Mouse (Mus musculus) layer of hippocampus, postnatal 14 days (tissue): ENCODE data around the gene Cap2. TPM values are rescaled to one million over a fixed set of nuclear protein-coding genes. Genes with fewer than 3 reads are reported as not detected.

Source experiments
- DNase-seq, 2 experiments: peaks; one replicate each; pipeline ENCODE4 v3.0.0; 2021 to 2022; ENCODE audit warnings: low spot score in 2 of 2, mixed read lengths in 1 of 2
- total RNA-seq, 2 experiments: library from RNA; stranded (reverse); gene quantifications; 2 replicates each; pipeline ENCODE4 v1.2.3; 2021

Gene Cap2
- total RNA-seq, 2 experiments from 2014 or later: 131 to 140 TPM

- no peak for DNase-seq
Observed at GRCm38 (mm10) chr13:46683370-46683769, 181.7 kb downstream of the Cap2 start.

GRCm38 (mm10) chr13:46690559-46691241, 189.1 kb downstream of the Cap2 start:
- no peak for DNase-seq

- DNase-seq: no peak
Observed at GRCm38 (mm10) chr13:46695296-46695908, 193.8 kb downstream of the Cap2 start.

- DNase-seq: no peak
Observed at GRCm38 (mm10) chr13:46695932-46696331, 194.3 kb downstream of the Cap2 start.

- no peak for DNase-seq
Observed at GRCm38 (mm10) chr13:46696788-46697187, 195.1 kb downstream of the Cap2 start.

GRCm38 (mm10) chr13:46699372-46699771, 197.7 kb downstream of the Cap2 start:
- no peak for DNase-seq

Other genes starting within 250 kb of the Cap2 start
- under 1 TPM in 1 of 2 experiments, not detected in 1; 0.23 TPM for gene Stmnd1, start 228.1 kb upstream of the Cap2 start, total RNA-seq
- 10 to 100 TPM; 15.4 to 17.2 TPM for gene Rbm24, start 83.4 kb upstream of the Cap2 start, total RNA-seq
- gene Fam8a1, start 167.7 kb downstream of the Cap2 start, total RNA-seq: 10 to 100 TPM; 69.9 to 70.3 TPM
- gene Nup153, start 226.1 kb downstream of the Cap2 start, total RNA-seq: 10 to 100 TPM; 41.5 to 51.7 TPM